Mouse (Mus musculus): ENCODE data around the gene Sept6. TPM values are rescaled to one million over a fixed set of nuclear protein-coding genes. Genes with fewer than 3 reads are reported as not detected.

Sept6 gene
- polyA plus RNA-seq, 1 experiment from 2014 or later = 23.5 TPM

- peak overlapping the region; percentile 77 for H3K27ac ChIP-seq (ENCODE audit: low read length)
- ATAC-seq (ENCODE audit: low FRiP score, low TSS enrichment) = peak; percentile 60
- H3K36me3 ChIP-seq (ENCODE audit: insufficient read depth, low read length) = no peaks in the 10 kb centered on the region
- peak overlapping the region; percentile 66 for H3K4me3 ChIP-seq (ENCODE audit: low read length)
- WGBS = 14% methylated on average over 25 of the region's 36 CpGs
- peak overlapping the region; percentile 61 for H3K4me2 ChIP-seq (replicated peaks; ENCODE audit: low read depth, low read length)
- no peaks in the 10 kb centered on the region for H3K27me3 ChIP-seq (ENCODE audit: insufficient read depth, low read length)
- peak overlapping the region; percentile 79 for H3K9ac ChIP-seq (replicated peaks; ENCODE audit: low read length)
- no peaks in the 10 kb centered on the region for H3K9me3 ChIP-seq (ENCODE audit: low read length)
- H3K4me1 ChIP-seq (ENCODE audit: insufficient read depth, low read length) = no peaks in the 10 kb centered on the region
Measured at GRCm38 (mm10) chrX:36874704-36875128, 116.9 kb downstream of the Sept6 start.

DNA sequence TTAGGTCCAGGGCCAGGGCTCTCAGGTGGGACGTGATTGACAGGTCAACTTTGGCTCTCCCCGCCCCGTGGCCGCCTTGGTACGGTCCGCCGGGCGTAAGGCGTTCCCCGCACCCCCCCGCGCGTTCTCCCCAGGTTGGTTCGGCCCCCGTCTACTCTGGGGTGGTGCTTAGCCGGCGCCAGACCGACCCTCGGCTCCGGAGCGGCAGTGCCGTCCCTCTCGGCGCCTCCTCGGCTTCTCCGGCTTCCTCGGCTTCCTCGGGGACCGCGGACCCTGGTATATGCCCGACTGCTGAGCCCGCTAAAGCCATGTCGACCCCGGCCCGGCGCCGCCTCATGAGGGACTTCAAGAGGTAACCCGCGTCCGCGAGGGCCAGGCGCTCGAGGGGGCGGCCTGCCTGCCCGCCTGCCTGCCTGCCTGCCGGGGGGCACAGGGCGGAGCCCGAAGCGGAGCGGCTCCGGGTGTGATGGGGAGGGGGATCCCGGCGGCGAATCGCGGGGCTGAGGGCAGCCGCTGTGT, 117.4 kb downstream of the Sept6 start:
- H3K4me2 ChIP-seq (replicated peaks; ENCODE audit: low read depth, low read length) = peak overlapping the region; percentile 61
- WGBS = 18% methylated on average over 46 of the region's 57 CpGs
- H3K36me3 ChIP-seq (ENCODE audit: insufficient read depth, low read length) = no peaks in the 10 kb centered on the region

GRCm38 (mm10) chrX:36873765-36874164, 117.8 kb downstream of the Sept6 start, which contains the start of the genes Ube2a and C330007P06Rik:
Ube2a (plus strand) TSS chrX:36873900.
C330007P06Rik (minus strand) TSS chrX:36874111.
- Histone ChIP-seq H3K27ac (ENCODE audit: low read length) (peak within 1 kb of the TSS; percentile 77), H3K9ac (replicated peaks; ENCODE audit: low read length) (peak within 1 kb of the TSS; percentile 79), H3K4me3 (ENCODE audit: low read length) (peak within 1 kb of the TSS; percentile 66), H3K27me3 (ENCODE audit: insufficient read depth, low read length) (no peaks in the 10 kb centered on the region), H3K4me2 (replicated peaks; ENCODE audit: low read depth, low read length) (peak within 1 kb of the TSS; percentile 61), H3K4me1 (ENCODE audit: insufficient read depth, low read length) (no peaks in the 10 kb centered on the region), H3K9me3 (ENCODE audit: low read length) (no peaks in the 10 kb centered on the region), H3K36me3 (ENCODE audit: insufficient read depth, low read length) (no peaks in the 10 kb centered on the region)
- WGBS = 33% methylated on average over 8 of the region's 8 CpGs
- ATAC-seq (ENCODE audit: low FRiP score, low TSS enrichment) = peak; percentile 31

More for the DNA sequence above, 117.4 kb downstream of the Sept6 start:
- no peaks in the 10 kb centered on the region for H3K27me3 ChIP-seq (ENCODE audit: insufficient read depth, low read length)
- peak overlapping the region; percentile 79 for H3K9ac ChIP-seq (replicated peaks; ENCODE audit: low read length)
- no peaks in the 10 kb centered on the region for H3K4me1 ChIP-seq (ENCODE audit: insufficient read depth, low read length)
- H3K9me3 ChIP-seq (ENCODE audit: low read length) = no peaks in the 10 kb centered on the region
- H3K4me3 ChIP-seq (ENCODE audit: low read length) = peak overlapping the region; percentile 66
- peak; percentile 98 for ATAC-seq (ENCODE audit: low FRiP score, low TSS enrichment)
- H3K27ac ChIP-seq (ENCODE audit: low read length) = peak overlapping the region; percentile 77

- Histone ChIP-seq H3K36me3 (ENCODE audit: insufficient read depth, low read length) (no peaks in the 10 kb centered on the region), H3K27me3 (ENCODE audit: insufficient read depth, low read length) (no peaks in the 10 kb centered on the region), H3K4me2 (replicated peaks; ENCODE audit: low read depth, low read length) (no peak overlapping the region), H3K4me3 (ENCODE audit: low read length) (no peak overlapping the region), H3K27ac (ENCODE audit: low read length) (no peak overlapping the region), H3K9me3 (ENCODE audit: low read length) (no peaks in the 10 kb centered on the region), H3K9ac (replicated peaks; ENCODE audit: low read length) (no peak overlapping the region), H3K4me1 (ENCODE audit: insufficient read depth, low read length) (no peaks in the 10 kb centered on the region)
- ATAC-seq (ENCODE audit: low FRiP score, low TSS enrichment) = no peak
- 80% methylated on average over 3 of the region's 3 CpGs for WGBS
Measured at GRCm38 (mm10) chrX:36870372-36870771, 121.2 kb downstream of the Sept6 start.

GRCm38 (mm10) chrX:36864609-36865328, 126.8 kb downstream of the Sept6 start:
- Histone ChIP-seq H3K9me3 (ENCODE audit: low read length) (no peaks in the 10 kb centered on the region), H3K36me3 (ENCODE audit: insufficient read depth, low read length) (no peaks in the 10 kb centered on the region), H3K4me3 (ENCODE audit: low read length) (peak overlapping the region; percentile 51), H3K27me3 (ENCODE audit: insufficient read depth, low read length) (no peaks in the 10 kb centered on the region), H3K4me1 (ENCODE audit: insufficient read depth, low read length) (peaks cover 5% of the 10 kb centered on the region), H3K27ac (ENCODE audit: low read length) (no peak overlapping the region), H3K9ac (replicated peaks; ENCODE audit: low read length) (no peak overlapping the region; the same call in 1 of the 2 replicates), H3K4me2 (replicated peaks; ENCODE audit: low read depth, low read length) (peak overlapping the region; percentile 37)
- ATAC-seq (ENCODE audit: low FRiP score, low TSS enrichment) = 0 out of 2 replicates have a peak, but pooled peaks have one; percentile 12
- 54% methylated on average over 8 of the region's 8 CpGs for WGBS

DNA sequence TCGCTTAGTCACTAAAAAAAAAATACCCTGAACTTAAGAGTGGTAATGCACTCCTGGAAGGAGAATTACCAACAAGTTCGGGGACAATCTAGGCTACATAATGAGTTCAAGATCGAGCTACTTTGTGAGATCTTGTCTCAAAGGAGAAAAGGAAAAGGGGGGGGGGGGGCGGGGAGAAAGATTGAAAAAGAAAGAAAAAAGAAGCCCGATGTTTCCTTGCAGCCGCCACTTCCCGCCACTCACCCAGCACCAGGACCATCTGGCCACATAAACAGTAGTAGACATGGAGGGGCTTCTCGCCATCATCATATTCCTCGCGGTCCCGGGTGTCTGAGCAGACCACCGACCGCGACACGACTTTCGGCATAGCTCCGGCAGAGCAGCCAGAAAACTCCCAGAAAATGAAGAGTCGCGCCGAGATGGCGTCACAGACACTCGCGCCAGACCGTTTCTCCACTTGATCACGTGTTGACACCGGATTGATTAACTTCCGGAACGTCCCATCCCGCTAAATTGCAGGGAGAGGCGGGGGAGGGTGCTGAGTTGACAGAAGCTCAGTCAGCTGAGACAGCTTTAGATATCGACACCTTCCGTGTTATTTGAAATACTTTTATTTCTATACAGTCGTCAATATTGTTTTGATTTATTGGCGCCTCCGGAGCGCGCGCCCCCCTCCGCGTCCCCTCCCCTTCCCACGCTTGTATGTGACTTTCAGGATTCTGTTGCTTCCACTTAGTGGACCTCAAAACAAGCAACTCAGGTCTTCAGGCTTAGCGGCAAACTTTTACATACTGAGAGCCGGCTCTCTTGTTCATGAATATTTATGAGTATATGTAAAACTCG, 127.6 kb downstream of the Sept6 start:
- H3K36me3 ChIP-seq (ENCODE audit: insufficient read depth, low read length) = no peaks in the 10 kb centered on the region
- H3K9ac ChIP-seq (replicated peaks; ENCODE audit: low read length) = peak overlapping the region; percentile 63
- H3K4me3 ChIP-seq (ENCODE audit: low read length) = peak overlapping the region; percentile 51
- H3K4me1 ChIP-seq (ENCODE audit: insufficient read depth, low read length) = peaks cover 5% of the 10 kb centered on the region
- peak overlapping the region; percentile 56 for H3K4me2 ChIP-seq (replicated peaks; ENCODE audit: low read depth, low read length)
- peak; percentile 81 for ATAC-seq (ENCODE audit: low FRiP score, low TSS enrichment)
- 25% methylated on average over 43 of the region's 44 CpGs for WGBS
- peak overlapping the region; percentile 38; the same call in 1 of the 2 replicates for H3K27ac ChIP-seq (ENCODE audit: low read length)
- no peaks in the 10 kb centered on the region for H3K27me3 ChIP-seq (ENCODE audit: insufficient read depth, low read length)
- no peaks in the 10 kb centered on the region for H3K9me3 ChIP-seq (ENCODE audit: low read length)

Other genes starting within 250 kb of the Sept6 start
- 2.9 and 3.3 TPM in 2 replicates for gene Slc25a43, start 248.1 kb downstream of the Sept6 start, polyA plus RNA-seq (2015; fragmentation: Nextera tagmentation; extraction: Ambion mirVana)
- gene Slc25a5, start 196.1 kb downstream of the Sept6 start, polyA plus RNA-seq (2015; fragmentation: Nextera tagmentation; extraction: Ambion mirVana) = 924 and 964 TPM in 2 replicates
- 116 and 118 TPM in 2 replicates for gene Ube2a, start 117.9 kb downstream of the Sept6 start, polyA plus RNA-seq (2015; fragmentation: Nextera tagmentation; extraction: Ambion mirVana)
- 29.5 and 33.9 TPM in 2 replicates for gene C330007P06Rik, start 117.7 kb downstream of the Sept6 start, polyA plus RNA-seq (2015; fragmentation: Nextera tagmentation; extraction: Ambion mirVana)
- 1.2 and 1.4 TPM in 2 replicates for gene Nkrf, start 88.9 kb downstream of the Sept6 start, polyA plus RNA-seq (2015; fragmentation: Nextera tagmentation; extraction: Ambion mirVana)
- gene Sowahd, start 57.1 kb upstream of the Sept6 start, polyA plus RNA-seq (2015; fragmentation: Nextera tagmentation; extraction: Ambion mirVana) = not detected in 2 replicates
- 409 and 453 TPM in 2 replicates for gene Rpl39, start 93.6 kb upstream of the Sept6 start, polyA plus RNA-seq (2015; fragmentation: Nextera tagmentation; extraction: Ambion mirVana)
- 17.1 and 22.3 TPM in 2 replicates for gene Upf3b, start 118.5 kb upstream of the Sept6 start, polyA plus RNA-seq (2015; fragmentation: Nextera tagmentation; extraction: Ambion mirVana)
- 15.7 and 16.6 TPM in 2 replicates for gene Nkap, start 135.0 kb upstream of the Sept6 start, polyA plus RNA-seq (2015; fragmentation: Nextera tagmentation; extraction: Ambion mirVana)
- not detected in 2 replicates for gene Akap14, start 177.0 kb upstream of the Sept6 start, polyA plus RNA-seq (2015; fragmentation: Nextera tagmentation; extraction: Ambion mirVana)
- 432 and 458 TPM in 2 replicates for gene Ndufa1, start 199.4 kb upstream of the Sept6 start, polyA plus RNA-seq (2015; fragmentation: Nextera tagmentation; extraction: Ambion mirVana)
- 7.9 and 9.8 TPM in 2 replicates for gene Rnf113a1, start 199.5 kb upstream of the Sept6 start, polyA plus RNA-seq (2015; fragmentation: Nextera tagmentation; extraction: Ambion mirVana)
- not detected in 2 replicates for gene Gm9, start 219.2 kb upstream of the Sept6 start, polyA plus RNA-seq (2015; fragmentation: Nextera tagmentation; extraction: Ambion mirVana)
- not detected in 2 replicates for gene Rhox1, start 230.5 kb upstream of the Sept6 start, polyA plus RNA-seq (2015; fragmentation: Nextera tagmentation; extraction: Ambion mirVana)

Data from kidney, embryonic 16.5 days (tissue).